Mouse (Mus musculus) regulatory T cell (primary cell): ENCODE results near the gene Slc22a23.

ENCODE experiments used
- in situ Hi-C: fragments of 300-600 bp; cut with MboI, MseI; formaldehyde crosslinking; loops from one replicate; pipeline ENCODE4 v1.15.1; 2025; ENCODE audit warnings: high pct_unique_total_duplicates

Slc22a23 gene

GRCm38 (mm10) chr13:34146916-34147315 lies 198.1 kb downstream of the Slc22a23 start:
- in situ Hi-C loops: no loop called here

GRCm38 (mm10) chr13:34143389-34143788 lies 201.6 kb downstream of the Slc22a23 start:
- in situ Hi-C loops: no loop called here

GRCm38 (mm10) chr13:34136605-34137004 lies 208.4 kb downstream of the Slc22a23 start:
- in situ Hi-C loops: loop anchor here (5.0 to 10.0 kb wide), 2 partner anchors 59 to 1608 kb away; partner anchors contain the start of gene Tubb2a

GRCm38 (mm10) chr13:34134276-34134675 lies 210.7 kb downstream of the Slc22a23 start:
- in situ Hi-C loops: loop anchor here (5.0 to 10.0 kb wide), 2 partner anchors 82 to 1611 kb away; no protein-coding TSS in a partner anchor

- in situ Hi-C loops: loop anchor here (5.0 to 10.0 kb wide), 2 partner anchors 81 to 1611 kb away; no protein-coding TSS in a partner anchor
Observed at GRCm38 (mm10) chr13:34133326-34134071, 211.5 kb downstream of the Slc22a23 start.

GRCm38 (mm10) chr13:34132875-34133274 lies 212.1 kb downstream of the Slc22a23 start:
- in situ Hi-C loops: loop anchor here (5.0 to 10.0 kb wide), 2 partner anchors 81 to 1612 kb away; no protein-coding TSS in a partner anchor

- in situ Hi-C loops: loop anchor here (5.0 to 10.0 kb wide), 2 partner anchors 80 to 1613 kb away; no protein-coding TSS in a partner anchor
Observed at GRCm38 (mm10) chr13:34132299-34132698, 212.7 kb downstream of the Slc22a23 start.

GRCm38 (mm10) chr13:34131708-34132060 lies 213.3 kb downstream of the Slc22a23 start:
- in situ Hi-C loops: loop anchor here (5.0 to 10.0 kb wide), 2 partner anchors 79 to 1613 kb away; no protein-coding TSS in a partner anchor

GRCm38 (mm10) chr13:34131011-34131707 lies 213.8 kb downstream of the Slc22a23 start:
- in situ Hi-C loops: loop anchor here (5.0 to 10.0 kb wide), 2 partner anchors 79 to 1614 kb away; no protein-coding TSS in a partner anchor

- in situ Hi-C loops: loop anchor here (5.0 to 10.0 kb wide), 2 partner anchors 78 to 1615 kb away; no protein-coding TSS in a partner anchor
Observed at GRCm38 (mm10) chr13:34130226-34130731, 214.7 kb downstream of the Slc22a23 start, which contains the start of gene Tubb2b. Gene Tubb2b (minus strand): TSS chr13:34130466.

- in situ Hi-C loops: loop anchor here (5.0 to 10.0 kb wide), 2 partner anchors 77 to 1615 kb away; no protein-coding TSS in a partner anchor
Observed at GRCm38 (mm10) chr13:34129485-34130225, 215.3 kb downstream of the Slc22a23 start.
